Mouse (Mus musculus) frontal cortex, postnatal 10 days (tissue): ENCODE data around the gene Fnbp1l.

Experiments used
- DNase-seq, 2 experiments: peaks; one replicate each; pipeline ENCODE4 v3.0.0; 2022; ENCODE audit warnings: low spot score in 2 of 2, mixed read lengths in 1 of 2

Fnbp1l gene

DNA sequence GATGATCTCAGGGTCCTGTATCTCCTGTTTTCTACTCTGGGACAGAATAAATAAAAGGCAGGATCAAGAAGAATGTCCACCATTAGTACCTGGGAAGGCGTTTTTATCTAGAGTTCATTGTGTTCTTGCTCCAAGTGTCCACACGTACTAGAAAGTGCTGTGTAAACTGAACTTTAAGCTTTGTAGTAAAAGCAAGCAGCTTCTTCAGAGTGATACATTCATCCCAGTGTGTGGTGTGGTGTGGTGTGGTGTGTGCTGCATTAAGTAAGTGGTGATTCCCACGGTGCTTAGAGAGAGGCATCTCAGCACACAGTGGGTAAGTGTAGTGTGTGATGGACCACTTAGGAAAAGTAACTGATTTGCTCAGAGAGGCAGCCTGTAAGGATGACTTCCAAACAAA lies 91.0 kb downstream of the Fnbp1l start:
- peak in 1 of 2 experiments; percentile 2 for DNase-seq

DNA sequence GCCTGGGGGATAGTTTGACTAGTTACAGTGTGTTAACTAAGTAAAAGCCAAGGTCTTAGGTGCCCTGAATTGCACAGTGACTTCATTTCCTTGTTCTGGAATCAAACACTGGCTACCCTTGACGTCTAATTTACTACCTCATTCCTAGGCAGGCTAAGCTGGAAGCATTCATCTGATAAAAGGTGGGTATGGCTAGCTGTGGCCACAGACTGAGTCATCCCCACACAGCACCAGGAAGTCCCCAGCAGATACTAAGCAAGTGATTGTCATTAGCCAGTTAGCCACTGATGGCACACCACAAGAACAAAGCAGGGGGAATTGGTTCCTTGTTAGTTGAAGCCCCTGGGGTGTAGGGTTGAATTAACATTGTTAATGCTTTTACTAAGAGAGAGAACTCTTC lies 98.2 kb downstream of the Fnbp1l start:
- DNase-seq: no peak

DNA sequence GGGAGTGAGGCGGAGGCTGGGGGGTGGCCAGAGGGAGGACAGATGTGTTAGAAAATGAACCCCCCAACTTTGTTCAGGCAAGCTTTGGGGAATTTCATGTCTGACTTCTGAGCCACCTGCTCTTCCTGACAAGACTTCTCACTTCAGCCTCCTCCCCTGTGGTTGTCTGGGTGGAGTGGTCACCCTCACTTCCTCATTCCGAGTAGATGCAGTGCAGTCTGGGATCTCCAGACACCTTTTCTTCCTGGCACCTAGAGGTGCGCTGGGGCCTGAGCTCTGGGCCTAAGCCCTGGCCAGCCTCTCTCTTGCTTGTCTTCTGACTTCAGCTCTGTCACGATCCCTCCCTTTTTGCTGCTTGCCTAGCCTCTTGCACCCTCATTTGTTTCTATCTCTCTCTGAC lies 98.6 kb downstream of the Fnbp1l start:
- no peak for DNase-seq

DNA sequence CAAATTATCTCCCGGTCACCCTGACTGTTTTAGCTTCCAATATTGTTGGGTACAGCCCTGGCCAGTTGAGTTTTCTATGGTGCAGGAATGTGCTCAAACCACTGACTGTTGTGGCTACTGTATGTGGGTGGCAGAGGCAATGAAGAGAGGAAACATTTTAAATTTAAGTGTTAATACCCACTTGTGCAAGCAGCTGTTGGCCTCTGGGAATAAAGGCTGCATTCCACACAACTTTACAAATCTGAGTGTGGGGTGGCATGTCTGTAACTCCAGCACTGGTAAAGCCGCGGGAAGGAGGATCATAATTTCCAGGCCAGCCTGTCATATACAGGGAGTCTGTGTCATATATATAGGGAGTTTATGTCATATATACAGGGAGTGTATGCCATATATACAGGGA lies 99.2 kb downstream of the Fnbp1l start:
- no peak for DNase-seq

DNA sequence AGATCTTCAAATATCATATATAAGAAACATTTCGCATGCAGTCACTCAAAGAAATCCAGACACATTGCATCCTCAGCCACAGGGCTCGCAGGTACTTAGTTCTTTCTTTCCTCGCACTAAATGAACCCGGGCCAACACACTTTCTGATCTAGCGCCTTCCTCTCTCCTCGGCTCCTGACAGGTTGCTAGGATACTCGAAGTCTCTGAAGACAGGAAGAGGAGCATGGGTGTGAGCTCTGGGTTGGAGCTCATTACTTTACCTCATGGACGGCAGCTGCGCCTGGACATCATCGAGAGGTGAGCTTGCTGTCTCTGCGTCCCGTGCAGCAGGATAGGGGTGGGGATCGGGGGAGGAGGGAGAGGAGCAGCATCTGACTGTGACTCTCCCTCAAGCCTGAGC lies 100.4 kb downstream of the Fnbp1l start:
- DNase-seq: no peak

GRCm38 (mm10) chr3:122518231-122518736 lies 101.2 kb downstream of the Fnbp1l start:
- no peak for DNase-seq

GRCm38 (mm10) chr3:122517726-122518125 lies 101.8 kb downstream of the Fnbp1l start:
- DNase-seq: no peak

DNA sequence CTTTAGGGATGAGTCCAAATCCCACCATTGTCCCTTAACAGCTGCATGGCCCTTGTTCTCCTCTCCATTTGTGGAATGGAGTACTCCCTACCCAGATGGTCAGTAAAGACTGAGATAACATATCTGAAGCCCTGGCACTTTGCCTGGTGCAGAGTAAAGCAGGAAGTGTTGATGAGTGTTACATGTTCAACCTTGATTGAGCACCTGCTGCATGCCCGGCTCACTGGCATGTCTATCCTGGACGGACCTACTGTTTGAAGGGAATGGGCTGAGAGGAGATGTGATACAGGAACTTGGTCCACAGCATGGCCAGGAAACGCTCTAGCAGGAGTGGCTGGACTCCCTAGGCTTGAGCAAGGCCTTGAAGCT lies 103.2 kb downstream of the Fnbp1l start:
- DNase-seq: no peak

DNA sequence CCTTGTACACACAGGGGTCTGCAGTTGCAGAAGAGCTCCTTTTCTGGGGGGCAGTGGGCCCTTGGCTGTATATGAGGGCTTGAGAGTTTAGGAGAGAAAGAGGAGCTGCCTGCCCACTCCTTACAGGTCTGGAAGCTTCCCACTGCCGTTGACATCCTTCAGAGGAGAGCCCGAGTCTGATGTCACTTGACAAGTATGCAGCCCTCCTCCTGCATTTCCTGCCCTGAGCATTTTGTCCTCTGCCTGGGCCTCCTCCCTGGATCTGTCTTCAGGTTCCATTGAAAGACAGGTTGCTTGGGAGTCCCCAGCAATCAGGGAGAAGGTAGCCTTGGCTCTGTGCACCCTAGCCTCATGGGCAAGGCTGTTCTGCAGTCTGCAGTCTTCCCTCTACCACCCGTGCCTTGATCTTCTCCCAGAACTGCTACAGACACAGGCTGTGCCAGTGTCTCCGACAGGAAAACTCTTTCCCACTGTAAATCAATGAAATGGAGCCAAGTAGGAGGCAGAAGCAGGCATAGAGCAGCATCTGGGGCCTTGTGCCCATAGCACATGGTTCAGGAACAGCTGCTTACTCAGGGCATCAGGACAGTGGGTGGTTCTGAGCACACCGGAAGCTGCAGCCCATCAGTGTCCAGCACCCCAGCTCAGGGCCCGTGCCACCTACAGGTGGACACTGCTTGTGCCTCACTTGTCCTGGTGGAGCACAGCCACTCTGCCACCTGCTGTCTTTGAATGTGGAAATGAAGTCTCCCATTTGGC lies 103.8 kb downstream of the Fnbp1l start:
- no peak for DNase-seq

DNA sequence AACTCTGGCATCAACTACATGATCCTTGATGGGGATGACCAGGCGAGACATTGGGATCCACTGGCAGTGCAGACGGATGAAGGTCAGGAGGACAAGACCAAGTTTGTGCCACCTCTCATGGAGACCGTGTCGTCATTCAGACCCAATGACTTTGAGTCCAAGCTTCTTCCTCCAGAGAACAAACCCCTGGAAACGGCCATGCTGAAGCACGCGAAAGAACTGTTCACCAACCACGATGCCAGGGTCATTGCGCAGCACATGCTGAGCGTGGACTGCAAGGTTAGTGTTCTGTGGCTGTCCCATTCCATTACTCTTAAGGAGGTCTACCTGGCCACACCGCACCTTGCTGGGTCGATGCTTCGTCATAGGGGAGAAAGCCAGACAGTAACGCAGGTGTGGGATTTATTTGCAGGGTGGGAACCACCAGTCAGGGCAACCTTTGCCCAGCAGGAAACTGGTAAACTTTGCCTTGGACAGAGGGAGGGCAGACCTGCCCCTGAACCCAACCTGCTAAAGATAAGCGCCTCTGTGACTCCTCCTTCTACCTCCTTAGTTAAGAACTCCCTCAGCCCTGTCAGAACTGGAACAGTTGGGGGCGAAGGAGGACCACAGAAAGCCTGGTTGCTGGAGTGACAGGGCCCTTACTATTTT lies 106.7 kb downstream of the Fnbp1l start:
- DNase-seq: no peak

DNA sequence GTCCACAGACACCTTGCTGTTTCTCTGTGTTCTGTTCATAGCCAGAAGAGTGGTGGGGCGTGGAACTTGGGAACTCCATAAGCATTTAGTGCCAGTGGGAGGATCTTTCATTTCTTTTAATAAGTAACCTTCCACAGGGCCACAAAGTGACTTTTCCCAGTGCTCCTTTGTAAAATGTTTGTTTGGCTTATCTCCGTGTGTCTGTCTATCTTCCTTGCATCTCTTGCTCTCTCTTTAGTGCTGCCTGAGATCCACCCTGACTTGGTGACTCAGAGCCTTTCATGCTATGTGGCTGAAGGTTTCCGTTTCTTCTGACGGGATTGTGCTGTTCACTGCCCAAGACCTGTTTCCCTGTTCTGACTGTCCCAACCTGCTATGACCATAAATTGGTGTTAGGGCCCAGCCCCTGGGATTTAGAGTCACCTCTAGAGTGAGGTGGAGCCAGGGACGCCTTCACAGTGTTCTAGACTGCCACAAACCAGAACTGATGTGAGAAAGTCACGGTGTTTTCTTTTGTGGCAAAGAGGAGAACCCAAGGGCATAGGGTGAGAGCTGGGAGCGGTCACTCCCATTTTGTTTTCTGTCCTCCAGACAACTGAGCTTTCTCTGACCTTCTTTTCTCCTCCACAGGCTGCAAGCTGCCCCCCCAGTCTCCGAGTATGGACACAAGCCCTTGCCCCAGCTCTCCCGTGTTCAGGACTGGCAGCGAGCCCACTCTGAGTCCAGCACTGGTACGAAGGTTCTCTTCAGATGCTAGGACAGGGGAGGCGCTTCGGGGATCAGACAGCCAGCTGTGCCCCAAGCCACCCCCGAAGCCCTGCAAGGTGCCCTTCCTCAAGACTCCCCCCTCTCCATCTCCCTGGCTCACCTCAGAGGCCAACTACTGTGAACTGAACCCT lies 107.5 kb downstream of the Fnbp1l start:
- DNase-seq: no peak

- no peak for DNase-seq
Observed at GRCm38 (mm10) chr3:122510932-122511331, 108.6 kb downstream of the Fnbp1l start.

DNA sequence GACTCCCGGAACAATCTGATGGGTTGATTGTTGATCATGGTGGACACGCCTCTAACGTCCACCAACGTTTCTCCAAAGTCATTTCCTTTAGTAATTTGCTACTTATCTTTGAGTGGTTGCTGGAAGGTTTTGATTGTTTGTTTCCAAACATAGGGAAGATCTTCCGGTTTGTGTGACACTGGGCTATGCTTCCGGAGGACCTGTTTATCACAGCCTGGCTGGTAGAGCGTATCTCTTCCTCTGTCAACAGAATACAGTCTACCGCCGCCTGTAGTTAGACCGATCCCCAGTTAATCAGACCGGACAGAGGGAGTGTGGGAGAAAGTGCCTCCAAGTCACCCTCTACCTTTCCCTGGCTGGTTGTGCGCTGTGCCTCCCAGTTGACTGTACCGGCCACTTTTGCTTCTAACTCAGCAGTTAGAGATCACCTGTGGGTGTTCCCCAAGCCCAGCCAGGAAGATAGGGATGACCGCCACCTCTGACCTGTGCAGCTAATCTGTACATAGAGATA lies 109.2 kb downstream of the Fnbp1l start:
- DNase-seq: no peak

DNA sequence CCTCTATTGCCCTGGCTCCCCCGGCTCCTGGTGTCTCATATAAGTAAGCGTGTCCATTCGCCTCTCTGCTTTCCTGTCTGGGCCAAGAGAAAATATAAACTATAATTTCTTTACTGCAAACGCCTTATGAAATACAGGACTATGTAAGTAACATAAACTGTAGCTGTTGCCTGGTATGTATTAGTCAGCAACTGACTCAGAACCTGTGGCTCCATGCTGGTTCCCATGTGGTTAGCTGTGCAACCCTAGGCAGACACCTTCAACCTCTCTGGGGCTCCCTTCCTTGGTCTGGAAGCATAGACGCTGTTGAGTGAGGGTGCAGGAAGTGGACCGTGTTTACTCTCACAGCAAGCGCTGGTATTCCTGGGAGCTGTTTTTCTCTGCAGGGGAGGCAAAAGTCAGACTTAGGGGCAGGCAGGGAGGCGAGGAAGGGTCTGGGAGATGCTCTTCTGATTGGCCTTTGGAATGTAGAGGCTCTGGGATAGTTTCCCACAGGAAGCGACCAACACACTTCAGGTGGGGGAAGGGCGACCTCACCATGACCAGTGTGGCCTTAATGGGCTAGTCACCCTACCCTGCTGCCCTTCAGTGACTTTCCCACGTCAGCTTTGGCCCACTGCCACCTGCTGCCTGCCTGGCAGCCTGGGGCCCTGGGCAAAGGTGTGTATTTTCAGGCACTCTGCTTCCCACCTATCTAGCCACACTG lies 109.8 kb downstream of the Fnbp1l start:
- DNase-seq: no peak

- DNase-seq: peak in 1 of 2 experiments; percentile 63
Observed at GRCm38 (mm10) chr3:122509084-122509483, 110.4 kb downstream of the Fnbp1l start.

DNA sequence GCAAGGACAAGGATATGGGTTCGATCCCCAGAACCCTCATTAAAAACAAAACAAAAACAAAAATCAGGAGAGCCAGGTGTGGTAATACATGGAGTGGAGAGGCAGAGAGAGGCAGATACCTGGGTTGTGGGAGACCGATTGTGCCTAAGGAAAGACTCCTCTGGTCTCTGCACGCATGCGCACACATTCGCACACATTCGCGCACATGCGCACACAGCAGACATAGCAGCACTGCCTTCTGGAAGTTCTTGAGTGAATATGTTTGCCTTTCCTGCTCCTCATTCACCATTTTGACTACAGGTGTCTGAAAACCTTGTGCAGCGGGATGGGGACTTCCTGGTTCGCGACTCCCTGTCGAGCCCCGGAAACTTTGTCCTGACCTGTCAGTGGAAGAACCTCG lies 111.7 kb downstream of the Fnbp1l start:
- no peak for DNase-seq

GRCm38 (mm10) chr3:122506343-122506916 lies 113.1 kb downstream of the Fnbp1l start:
- no peak for DNase-seq

DNA sequence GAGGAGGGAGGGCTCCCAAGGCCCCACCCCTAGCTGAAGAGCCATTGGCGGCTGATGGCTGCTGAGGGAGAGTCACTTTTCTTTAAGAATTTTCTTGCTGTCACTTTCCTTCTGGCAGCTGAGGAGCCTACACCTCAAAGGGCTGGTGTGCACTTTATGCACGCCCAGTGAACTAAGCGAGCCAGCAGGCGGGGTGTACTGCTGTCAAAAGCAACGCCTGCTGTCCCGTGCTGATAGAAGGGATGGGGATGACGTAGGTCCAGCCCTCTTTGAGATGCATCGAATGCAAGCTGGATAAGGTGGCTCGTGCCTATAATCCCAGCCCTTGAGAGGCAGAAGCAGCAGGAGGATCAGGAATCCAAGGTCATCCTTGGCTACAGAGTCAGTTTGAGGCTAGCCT lies 118.6 kb downstream of the Fnbp1l start:
- DNase-seq: no peak

DNA sequence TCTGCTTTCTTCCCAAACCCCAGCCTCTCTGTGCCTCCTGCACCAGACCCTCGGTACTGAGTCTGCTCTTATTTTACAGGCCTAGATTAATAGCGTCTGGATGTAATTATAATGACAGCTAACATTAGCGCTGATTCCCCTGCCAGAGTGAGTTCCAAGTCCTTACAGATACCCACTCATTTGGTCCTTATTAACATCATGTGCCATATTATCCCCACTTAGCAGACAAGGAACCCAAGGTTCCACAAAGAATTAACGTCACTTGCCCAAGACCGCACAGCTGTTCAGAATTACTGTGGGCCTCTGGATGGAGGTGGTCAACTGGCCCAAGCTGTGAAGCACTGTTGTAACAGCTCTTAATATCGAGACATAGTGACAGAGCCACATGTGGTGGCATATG lies 119.9 kb downstream of the Fnbp1l start:
- DNase-seq: no peak

DNA sequence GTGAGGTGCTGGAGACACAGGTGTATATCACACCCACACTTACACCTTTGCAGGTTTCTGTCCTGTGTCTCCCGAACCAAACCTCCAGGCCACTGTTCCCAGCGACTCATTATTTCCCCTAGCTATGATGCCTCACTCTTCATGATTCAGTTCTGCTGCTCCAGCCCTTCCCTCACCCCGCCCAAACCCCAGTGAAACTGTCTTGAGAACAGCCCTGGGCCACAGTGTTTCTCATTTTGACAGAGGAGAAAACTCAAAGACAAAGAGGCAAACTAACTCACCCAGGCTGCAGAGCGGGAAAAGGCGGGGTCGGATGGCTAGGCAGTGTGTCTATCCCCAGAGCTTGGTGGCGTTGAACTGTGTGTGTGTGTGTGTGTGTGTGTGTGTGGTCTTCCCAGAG lies 121.0 kb downstream of the Fnbp1l start:
- no peak for DNase-seq

DNA sequence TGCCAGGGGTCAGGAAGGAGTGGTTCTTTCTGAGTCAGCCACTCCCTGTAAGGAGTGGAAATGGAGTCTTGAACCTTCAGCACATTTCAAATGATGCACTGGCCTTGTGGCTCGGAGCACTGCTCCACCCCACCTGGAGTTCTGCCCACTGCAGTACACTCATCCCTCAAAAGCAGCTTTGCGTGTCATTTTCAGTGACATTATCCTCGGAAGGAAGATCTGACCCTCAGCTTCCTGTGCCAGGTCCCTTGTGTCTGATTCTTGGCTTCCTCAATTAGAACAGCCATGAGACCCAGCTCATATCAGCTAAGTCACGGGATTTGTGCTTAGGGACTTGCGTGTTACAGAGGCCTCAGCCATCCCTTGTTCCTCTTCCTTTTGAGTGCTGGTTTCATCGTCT lies 121.6 kb downstream of the Fnbp1l start:
- no peak for DNase-seq
